Mouse (Mus musculus) hindlimb bud, embryonic 11.5 days (tissue): ENCODE measurements around the gene Nlgn3.
"Not testable (repeated sequence)": the region's sequence is repeated elsewhere in the genome, so short reads cannot be mapped to it uniquely, and the experiment has no call there.

Experiments
- DNase-seq: peaks from one replicate; pipeline ENCODE4 v3.0.0-alpha.2; 2012; ENCODE audit warnings: low read depth, low spot score; ENCODE audit errors: extremely low spot score

Gene Nlgn3

GRCm38 (mm10) chrX:101299473-101300426, 782 bp downstream of the Nlgn3 start:
- no peak for DNase-seq

- DNase-seq = no peak
Observed at GRCm38 (mm10) chrX:101300427-101301030, 1.6 kb downstream of the Nlgn3 start.

GRCm38 (mm10) chrX:101301654-101302053, 2.7 kb downstream of the Nlgn3 start:
- no peak for DNase-seq

GRCm38 (mm10) chrX:101304646-101305045, 5.7 kb downstream of the Nlgn3 start:
- no peak for DNase-seq

GRCm38 (mm10) chrX:101309299-101309698, 10.3 kb downstream of the Nlgn3 start:
- DNase-seq = no peak

GRCm38 (mm10) chrX:101313625-101314359, 14.8 kb downstream of the Nlgn3 start:
- no peak for DNase-seq

DNA sequence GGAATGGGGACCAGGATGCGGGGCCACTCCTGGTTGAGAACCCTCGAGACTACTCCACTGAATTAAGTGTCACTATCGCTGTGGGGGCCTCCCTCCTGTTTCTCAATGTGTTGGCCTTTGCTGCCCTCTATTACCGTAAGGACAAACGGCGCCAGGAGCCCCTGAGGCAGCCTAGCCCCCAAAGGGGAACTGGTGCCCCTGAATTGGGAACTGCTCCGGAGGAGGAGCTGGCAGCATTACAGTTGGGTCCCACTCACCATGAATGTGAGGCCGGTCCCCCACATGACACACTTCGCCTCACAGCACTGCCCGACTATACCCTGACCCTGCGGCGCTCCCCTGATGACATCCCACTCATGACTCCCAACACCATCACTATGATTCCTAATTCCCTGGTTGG, 20.8 kb downstream of the Nlgn3 start:
- DNase-seq = no peak

DNA sequence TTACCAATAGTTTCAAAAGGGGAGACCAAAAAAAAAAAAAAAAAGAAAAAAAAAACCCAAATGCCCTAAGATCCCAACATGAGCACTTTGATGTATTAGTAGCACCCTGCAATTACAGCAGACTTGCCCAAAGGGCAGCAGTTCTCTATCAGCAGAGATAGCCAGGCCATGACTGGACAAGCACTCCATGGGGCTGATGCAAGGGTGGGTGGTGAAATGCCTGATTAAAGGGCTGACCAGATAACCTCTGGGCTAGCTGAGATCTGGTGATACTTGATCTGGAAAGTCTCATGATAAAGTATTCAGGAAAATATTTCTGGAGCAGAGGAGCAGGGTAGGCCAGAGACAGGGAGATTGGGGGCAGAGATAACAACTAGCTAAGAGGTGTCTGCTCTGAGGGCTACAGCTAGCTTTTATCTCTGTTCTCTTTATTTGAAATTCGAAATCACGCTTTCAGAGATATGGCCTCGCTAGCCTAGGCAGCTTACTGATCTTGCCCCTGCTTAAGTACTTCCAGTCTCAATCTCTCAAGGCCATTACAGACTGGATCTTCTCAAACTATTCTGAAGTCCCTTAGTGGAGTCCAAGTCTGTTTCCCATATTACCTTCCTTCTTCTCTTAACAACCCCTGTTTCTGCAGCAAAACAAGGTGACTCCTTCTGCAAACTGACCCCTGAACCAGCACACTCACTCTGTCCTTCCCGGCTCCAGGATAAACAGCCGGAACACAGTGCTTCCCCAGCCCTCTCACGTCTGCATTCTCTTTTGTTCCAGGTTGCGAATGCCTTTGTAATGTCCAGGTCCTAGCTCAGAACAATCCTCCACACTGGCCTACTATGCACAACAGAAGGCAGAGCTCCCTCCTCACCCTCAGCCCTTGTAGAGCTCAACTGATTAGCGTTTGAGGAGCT, 27.3 kb downstream of the Nlgn3 start:
- DNase-seq = no peak

GRCm38 (mm10) chrX:101329372-101330028, 30.5 kb downstream of the Nlgn3 start:
- peak; percentile 42 for DNase-seq

DNA sequence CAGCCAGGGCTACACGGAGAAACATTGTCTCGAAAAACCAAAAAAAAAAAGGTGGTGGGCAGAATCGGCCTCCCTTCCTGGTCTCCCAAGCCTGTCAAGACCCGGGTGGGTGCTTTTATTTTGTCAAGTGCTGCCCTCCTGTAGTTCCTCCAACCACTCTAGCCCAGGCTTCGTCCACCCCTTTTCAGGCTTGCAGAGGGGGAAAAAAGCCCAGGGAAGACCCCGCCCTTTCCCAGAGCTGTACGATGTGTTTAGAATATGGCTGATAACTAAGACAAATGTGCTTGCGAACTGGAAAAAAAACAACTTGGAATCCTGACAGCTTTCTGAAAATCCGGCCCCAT, 33.0 kb downstream of the Nlgn3 start:
- no peak for DNase-seq

DNA sequence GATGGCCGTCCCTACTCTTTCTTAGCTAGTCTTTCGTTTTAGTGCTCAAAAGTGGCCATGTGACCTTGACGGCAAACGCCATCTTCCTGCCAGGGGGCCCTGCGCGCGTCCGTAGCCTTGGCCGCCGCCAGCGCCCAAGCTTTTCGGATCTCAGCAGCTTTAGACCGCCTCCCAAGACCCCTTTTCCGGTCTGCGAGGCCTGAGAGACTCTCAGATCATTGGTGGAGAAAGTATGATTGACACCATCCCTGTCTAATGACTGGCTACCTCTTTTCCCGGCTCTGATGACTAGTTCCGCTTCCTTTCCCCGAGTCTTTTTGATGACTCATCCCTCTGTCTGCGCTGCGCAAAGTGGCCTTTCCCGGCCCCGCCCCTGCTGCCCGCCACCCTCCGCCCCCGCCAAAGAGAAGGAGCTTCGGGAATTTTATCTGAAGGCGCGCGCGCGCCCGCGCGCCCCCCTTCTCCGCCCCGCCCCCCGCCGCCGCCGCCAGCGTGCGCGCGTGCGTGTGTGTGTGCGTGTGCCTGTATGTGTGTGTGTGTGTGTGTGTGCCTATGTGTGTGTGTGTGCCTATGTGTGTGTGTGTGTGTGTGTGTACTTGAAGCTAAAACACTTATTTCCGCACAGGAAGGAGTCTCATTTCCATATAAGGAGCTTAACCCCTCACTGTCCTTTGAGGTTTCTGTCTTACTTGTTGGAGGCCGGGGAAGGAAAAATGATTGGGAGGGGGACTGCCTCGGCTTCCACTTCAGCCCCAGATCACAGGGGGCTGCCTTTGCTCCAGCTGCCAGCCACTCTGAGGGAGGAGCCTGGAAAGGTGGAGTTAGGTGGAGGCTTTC, 33.6 kb downstream of the Nlgn3 start:
- peak; percentile 86 for DNase-seq

GRCm38 (mm10) chrX:101334606-101335005, 35.6 kb downstream of the Nlgn3 start:
- no peak for DNase-seq

DNA sequence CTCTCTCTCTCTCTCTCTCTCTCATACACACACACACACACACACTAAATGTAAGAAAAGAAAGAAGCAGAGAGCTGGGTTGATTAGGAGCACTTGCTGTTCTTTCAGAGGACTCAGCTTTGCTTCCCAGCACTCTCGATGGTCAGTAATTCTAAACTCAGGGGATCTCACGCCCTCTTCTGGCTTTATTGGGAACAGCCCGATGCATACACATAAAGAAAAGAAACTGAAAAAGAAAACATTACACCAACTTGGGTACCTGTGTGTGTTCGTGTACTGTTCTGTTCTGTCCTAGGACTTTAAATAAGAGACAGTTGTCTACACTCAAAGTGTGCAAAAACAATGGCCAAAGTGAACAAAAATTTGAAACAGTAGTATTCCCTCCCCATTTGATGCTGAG, 39.7 kb downstream of the Nlgn3 start:
- DNase-seq = no peak

- not testable (repeated sequence) for DNase-seq
Observed at GRCm38 (mm10) chrX:101342837-101343236, 43.9 kb downstream of the Nlgn3 start.

DNA sequence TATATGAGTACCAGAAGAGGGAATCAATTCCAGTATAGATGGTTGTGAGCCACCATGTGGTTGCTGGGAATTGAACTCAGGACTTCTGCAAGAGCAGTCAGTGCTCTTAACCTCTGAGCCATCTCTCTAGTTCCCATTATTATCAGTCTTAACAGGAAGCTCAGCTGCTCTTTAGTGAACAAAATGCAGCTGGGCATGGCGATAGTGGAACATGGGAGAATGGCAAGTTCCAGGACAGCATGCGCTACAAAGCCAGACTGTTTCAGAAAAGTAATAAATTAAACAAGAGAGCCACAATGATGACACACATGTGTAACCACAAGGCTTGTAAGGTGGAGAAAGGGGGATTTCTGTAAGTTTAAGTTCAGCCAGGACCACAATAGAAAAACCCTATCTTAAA, 46.5 kb downstream of the Nlgn3 start:
- DNase-seq = no peak

- DNase-seq = no peak
Observed at GRCm38 (mm10) chrX:101346475-101346874, 47.5 kb downstream of the Nlgn3 start.

GRCm38 (mm10) chrX:101351188-101351587, 52.2 kb downstream of the Nlgn3 start:
- no peak for DNase-seq

DNA sequence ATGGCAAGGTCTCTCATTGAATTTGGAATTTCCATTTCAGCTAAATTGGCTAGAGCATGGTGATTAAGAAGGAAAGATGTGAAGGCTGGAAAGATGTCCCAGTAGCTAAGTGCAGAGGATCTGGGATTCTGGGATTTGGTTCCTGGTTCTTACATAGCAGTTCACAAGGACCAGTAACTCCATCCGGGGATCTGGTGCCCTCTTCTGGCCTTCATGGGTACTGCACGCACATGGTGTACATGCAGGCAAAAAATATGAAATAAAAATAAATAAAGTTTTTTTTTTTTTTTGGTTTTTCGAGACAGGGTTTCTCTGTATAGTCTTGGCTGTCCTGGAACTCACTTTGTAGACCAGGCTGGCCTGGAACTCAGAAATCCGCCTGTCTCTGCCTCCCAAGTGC, 59.9 kb downstream of the Nlgn3 start:
- DNase-seq = not testable (repeated sequence)

DNA sequence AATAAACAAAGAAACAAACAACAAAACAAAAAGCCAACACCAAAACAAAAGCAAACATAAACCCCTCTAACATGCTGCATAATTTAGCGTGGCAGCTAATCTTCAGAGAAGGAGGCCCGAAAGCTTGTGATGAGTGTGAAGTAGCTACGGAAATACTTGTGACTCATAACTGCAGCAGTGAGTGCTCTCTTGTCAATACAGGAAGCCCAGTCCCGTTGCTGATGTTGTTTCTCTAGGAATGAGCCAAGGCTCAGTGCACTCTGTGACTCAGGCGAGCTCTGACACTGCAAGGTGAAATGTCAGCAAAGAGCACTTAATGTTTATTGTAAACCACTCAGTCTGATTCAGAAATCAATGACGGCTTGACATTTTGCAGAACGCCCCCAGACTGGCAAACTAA, 70.0 kb downstream of the Nlgn3 start:
- DNase-seq = no peak
